ENCODE assay signal across 25 mouse cellular contexts in the genomic region with DNA sequence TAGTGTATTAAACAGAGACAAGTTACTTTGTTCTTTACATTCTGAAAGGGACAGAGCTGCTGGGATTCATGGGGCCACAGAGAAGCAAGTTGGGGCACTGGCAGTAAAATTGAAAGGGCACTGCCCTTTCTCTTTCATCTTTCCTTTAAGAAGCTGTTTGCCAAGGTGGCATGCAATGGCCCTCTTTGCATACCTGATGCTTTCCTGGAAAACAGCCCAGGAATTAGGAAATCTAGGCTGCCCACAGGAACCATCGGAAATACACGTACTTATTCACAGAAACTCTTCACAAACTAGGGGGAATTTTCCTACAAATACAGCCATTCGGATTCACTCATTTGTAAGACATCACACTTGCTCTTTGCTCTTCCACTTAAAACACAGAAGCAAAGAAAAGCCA.
DNase-seq lines count a peak whose midpoint lies in the region; TF ChIP-seq lines count a peak whose summit lies in the region.
"Had no signal": no experiment of that assay in that cellular context is flagged by ENCODE, and none has a peak within 500 bp of the region (broad histone marks: within the 10 kb centered on the region; RNA-seq: fewer than 3 reads in every experiment).

No protein-coding gene starts in this region.

- 0 out of 2 replicates have a peak, but pooled peaks cover 3% of the 10 kb centered on the region for H3K4me1 ChIP-seq in lung, adult 2 months (ENCODE audit: control insufficient read depth, insufficient read depth, low read length)
- H3K4me1 ChIP-seq: forebrain, embryonic 12.5 days had no signal

- DNase-seq in lung, adult 2 months: peak; percentile 25
- peak; percentile 41 for DNase-seq in lung, postnatal 10 days
- DNase-seq in lung, postnatal 36 days: peak; percentile 67
- DNase-seq in testis, postnatal 14 days (ENCODE audit: low spot score): no peak
- DNase-seq in right cerebral cortex, adult 18-20 months: no peak
- DNase-seq in gastrocnemius, adult 8-10 months (ENCODE audit: low spot score in 2 of 2): no peak
- DNase-seq: adrenal gland, adult 2 months; adrenal gland, postnatal 14 days; cerebellum, adult 11-12 months; cerebellum, adult 8-10 months; cerebellum, postnatal 10 days; cerebellum, postnatal 36 days; embryo, embryonic 11 days; gastrocnemius, postnatal 10 days; gastrocnemius, postnatal 36 days; heart, adult 2 months; heart, postnatal 14 days; heart, postnatal 4 days had no signal

- no peak overlapping the region for H3K4me3 ChIP-seq in lung, adult 2 months (replicated peaks; ENCODE audit: extremely low read depth, low read depth, low read length)
- H3K4me3 ChIP-seq: embryonic facial prominence, embryonic 10.5 days; embryonic facial prominence, embryonic 13.5 days; erythroblast, embryonic 14.5 days; forebrain, embryonic 12.5 days; forebrain, embryonic 15.5 days; heart, adult 2 months; heart, embryonic 10.5 days; heart, embryonic 13.5 days had no signal

- no peak for TF ChIP-seq CTCF in lung, adult 2 months (IDR thresholded peaks at IDR 0.05; ENCODE audit: insufficient read depth, low read length)

- no peak for TF ChIP-seq POLR2A in lung, adult 2 months (IDR thresholded peaks at IDR 0.05; ENCODE audit: borderline replicate concordance, extremely low read depth, low read depth, low read length)

- 68% methylated on average over 3 of the region's 3 CpGs for WGBS in lung, adult 2 months

Comparison
In these comparisons a context has a peak if more than half of its experiments do, and no peak if none do; other contexts are left out.
1. DNase-seq: peak in lung, adult 2 months (single experiment), lung, postnatal 10 days (single experiment) and lung, postnatal 36 days (single experiment); none in testis, postnatal 14 days (single experiment), right cerebral cortex, adult 18-20 months (single experiment) and gastrocnemius, adult 8-10 months (0 of 2).